Mouse (Mus musculus) lung, embryonic 16.5 days (tissue): ENCODE results near the gene Lgr4. TPM values are rescaled to one million over a fixed set of nuclear protein-coding genes. Genes with fewer than 3 reads are reported as not detected.

Experiments
- ATAC-seq: fragments of 200-750 bp; cut with Nextera tagmentation; 2 replicates; pipeline ENCODE4 v1.8.0; 2017; ENCODE audit warnings: low read depth, mild to moderate bottlenecking, moderate library complexity
- H3K27ac ChIP-seq: fragments of 300-500 bp; sonication (generic); 2 replicates; pipeline ENCODE4 v1.5.1; 2014; ENCODE audit warnings: mild to moderate bottlenecking, control low read depth, low read length
- H3K27me3 ChIP-seq: fragments of 300-500 bp; sonication (generic); 2 replicates; pipeline ENCODE4 v1.6.1; 2014; ENCODE audit warnings: low read depth, low read length, mixed read lengths; ENCODE audit not compliant: control insufficient read depth, insufficient read depth
- H3K36me3 ChIP-seq: fragments of 300-500 bp; sonication (generic); 2 replicates; pipeline ENCODE4 v1.6.1; 2014; ENCODE audit warnings: low read length; ENCODE audit not compliant: control insufficient read depth, insufficient read depth
- H3K4me1 ChIP-seq: fragments of 300-500 bp; sonication (generic); replicated peaks from 2 replicates; pipeline ENCODE4 v1.6.1; 2014; ENCODE audit warnings: low read length, mixed read lengths; ENCODE audit not compliant: control insufficient read depth, insufficient read depth
- H3K4me2 ChIP-seq: fragments of 300-500 bp; sonication (generic); 2 replicates; pipeline ENCODE4 v1.6.1; 2014; ENCODE audit warnings: low read depth, low read length, control low read depth
- H3K4me3 ChIP-seq: fragments of 300-500 bp; sonication (generic); 2 replicates; pipeline ENCODE4 v1.5.1; 2014; ENCODE audit warnings: mild to moderate bottlenecking, low read length, control low read depth
- H3K9ac ChIP-seq: fragments of 300-500 bp; sonication (generic); 2 replicates; pipeline ENCODE4 v1.6.1; 2014; ENCODE audit warnings: low read length, control low read depth
- H3K9me3 ChIP-seq: fragments of 300-500 bp; sonication (generic); 2 replicates; pipeline ENCODE4 v1.6.1; 2016; ENCODE audit warnings: low read length; ENCODE audit not compliant: control insufficient read depth
- WGBS: fragments of 180-500 bp; shearing (Covaris S2); extraction: QIAGEN DNeasy Blood & Tissue Kit; methylation state at CpG from one replicate; pipeline ENCODE4 v1.1.7; 2014; 5-methylcytosine and 5-hydroxymethylcytosine counted together
- polyA plus RNA-seq: library from polyadenylated mRNA; unstranded; fragments of >200 nt; fragmentation: Nextera tagmentation; extraction: Ambion mirVana; gene quantifications from 2 replicates; pipeline ENCODE4 v1.2.1, GENCODE M21; 2015

Lgr4 gene
- polyA plus RNA-seq, 1 experiment from 2014 or later: 2.0 TPM

DNA sequence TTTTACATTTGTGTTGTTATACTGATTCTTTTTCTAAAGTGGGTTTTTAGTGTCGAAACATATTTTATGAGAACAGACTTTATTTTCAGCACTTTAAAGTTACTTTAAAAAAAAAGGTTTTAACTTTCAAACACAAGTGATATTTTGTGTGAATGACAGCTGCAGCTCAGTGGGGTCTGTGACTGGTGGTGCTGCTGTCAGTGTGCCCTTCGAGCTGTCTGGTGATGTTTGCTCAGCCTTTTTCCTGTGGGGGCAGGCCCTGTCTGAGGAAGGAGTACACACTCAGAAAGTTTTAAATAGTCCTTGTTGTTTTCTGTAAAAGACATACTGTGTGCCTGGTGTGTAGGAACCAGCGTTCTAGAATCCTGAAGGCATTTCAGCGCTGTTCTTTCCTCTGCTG is 119.2 kb downstream of the Lgr4 start:
- H3K9ac ChIP-seq: no peak overlapping the region
- H3K4me1 ChIP-seq: peaks cover 5% of the 10 kb centered on the region; the same call in 1 of the 2 replicates
- H3K27me3 ChIP-seq: no peaks in the 10 kb centered on the region
- H3K27ac ChIP-seq: no peak overlapping the region
- H3K36me3 ChIP-seq: no peaks in the 10 kb centered on the region; the same call in 1 of the 2 replicates
- H3K4me2 ChIP-seq: no peak overlapping the region
- no peak for ATAC-seq
- WGBS: 43% methylated on average over 4 of the region's 4 CpGs
- H3K4me3 ChIP-seq: no peak overlapping the region
- H3K9me3 ChIP-seq: no peaks in the 10 kb centered on the region

DNA sequence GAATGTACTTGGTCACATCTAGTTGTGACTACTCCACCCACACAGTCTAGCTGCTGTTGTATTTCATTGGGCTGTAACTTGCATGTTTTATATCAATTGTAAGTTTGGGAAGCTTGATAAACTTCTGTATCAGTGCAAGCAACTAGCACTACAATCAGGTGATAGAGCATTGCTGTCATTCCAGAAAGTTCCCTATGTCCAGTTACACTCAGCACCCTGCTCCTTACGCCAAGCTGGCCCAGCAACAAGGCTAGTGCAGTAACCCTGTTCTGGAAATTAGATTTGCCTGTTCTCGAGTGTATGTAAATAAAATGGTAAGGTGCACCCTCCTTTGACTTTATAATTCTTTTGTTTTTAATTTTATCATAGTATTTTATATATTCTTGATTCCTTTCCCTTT is 119.8 kb downstream of the Lgr4 start:
- Histone ChIP-seq H3K36me3 (no peaks in the 10 kb centered on the region; the same call in 1 of the 2 replicates), H3K9ac (no peak overlapping the region), H3K27ac (no peak overlapping the region), H3K9me3 (no peaks in the 10 kb centered on the region), H3K27me3 (no peaks in the 10 kb centered on the region), H3K4me2 (no peak overlapping the region), H3K4me3 (no peak overlapping the region), H3K4me1 (peaks cover 5% of the 10 kb centered on the region; the same call in 1 of the 2 replicates)
- WGBS: 67% methylated on average over 2 of the region's 2 CpGs
- ATAC-seq: no peak

DNA sequence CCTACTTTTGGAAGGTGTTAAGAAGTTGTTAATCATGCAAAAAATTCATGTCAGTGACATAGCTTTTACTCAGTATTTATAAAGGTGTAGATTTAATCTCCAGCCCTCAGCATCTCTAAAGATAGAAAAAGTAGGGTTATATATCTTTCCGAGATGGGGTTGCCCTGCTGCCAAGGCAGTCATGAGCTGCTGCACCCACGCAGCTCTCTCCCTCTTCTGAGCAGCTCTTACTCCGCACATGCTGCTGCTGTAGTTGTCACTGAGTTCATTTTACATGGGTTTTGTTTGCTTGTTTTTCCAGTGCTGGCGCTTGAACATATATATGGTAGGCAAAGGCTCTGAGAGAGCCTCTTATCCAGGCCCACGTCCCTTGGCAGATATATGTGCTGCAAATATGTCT is 120.9 kb downstream of the Lgr4 start:
- Histone ChIP-seq H3K4me2 (no peak overlapping the region), H3K9ac (no peak overlapping the region), H3K4me3 (no peak overlapping the region), H3K27me3 (no peaks in the 10 kb centered on the region), H3K9me3 (no peaks in the 10 kb centered on the region), H3K4me1 (peaks cover 5% of the 10 kb centered on the region; the same call in 1 of the 2 replicates), H3K27ac (no peak overlapping the region), H3K36me3 (no peaks in the 10 kb centered on the region; the same call in 1 of the 2 replicates)
- WGBS: 79% methylated on average over 5 of the region's 5 CpGs
- ATAC-seq: no peak

DNA sequence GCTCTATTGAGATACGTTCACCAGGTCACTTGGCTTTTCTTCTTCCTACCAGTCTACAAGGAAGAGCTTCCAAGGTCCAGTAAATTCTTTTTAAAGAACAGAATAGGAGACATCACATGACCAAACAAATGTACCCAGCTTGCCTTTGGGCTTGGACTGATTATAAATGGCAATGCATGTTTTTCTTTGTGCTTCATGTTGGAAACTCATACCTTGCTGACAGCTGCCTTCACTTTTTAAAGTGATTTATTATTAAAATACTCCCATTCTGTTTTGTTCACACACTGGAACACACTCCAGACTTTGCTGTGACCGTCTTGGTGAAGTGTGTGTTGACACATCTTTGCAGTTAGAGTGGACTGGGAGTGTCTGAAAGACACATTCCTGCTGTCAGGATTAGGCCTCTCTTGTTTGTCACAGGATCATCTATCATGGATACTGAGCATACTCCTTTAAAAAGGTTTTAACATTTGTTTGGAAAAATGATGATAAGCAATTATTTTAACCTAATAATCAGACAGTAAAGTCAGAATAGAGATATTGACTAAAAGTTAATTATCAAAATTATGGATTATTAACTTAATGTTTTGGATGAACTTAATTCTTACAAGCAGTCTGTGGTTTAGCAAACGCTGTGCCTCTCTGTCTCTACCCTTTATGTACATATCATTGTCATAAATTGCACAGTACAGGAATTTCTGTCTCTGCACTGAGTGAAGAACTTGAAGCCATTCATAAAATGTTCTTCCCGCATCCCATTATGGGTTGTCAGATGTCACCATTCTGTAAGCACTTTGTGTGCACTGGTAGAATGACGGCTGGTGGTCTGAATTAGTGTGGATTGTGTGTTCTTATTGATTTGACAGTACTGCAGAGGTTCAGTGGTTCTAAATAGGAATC is 125.7 kb downstream of the Lgr4 start:
- Histone ChIP-seq H3K4me1 (no peaks in the 10 kb centered on the region; the same call in 1 of the 2 replicates), H3K9ac (no peak overlapping the region), H3K36me3 (no peaks in the 10 kb centered on the region), H3K27ac (no peak overlapping the region), H3K4me2 (no peak overlapping the region), H3K27me3 (no peaks in the 10 kb centered on the region), H3K9me3 (no peaks in the 10 kb centered on the region), H3K4me3 (no peak overlapping the region)
- ATAC-seq: no peak
- 45% methylated on average over 5 of the region's 5 CpGs for whole genome bisulfite sequencing

DNA sequence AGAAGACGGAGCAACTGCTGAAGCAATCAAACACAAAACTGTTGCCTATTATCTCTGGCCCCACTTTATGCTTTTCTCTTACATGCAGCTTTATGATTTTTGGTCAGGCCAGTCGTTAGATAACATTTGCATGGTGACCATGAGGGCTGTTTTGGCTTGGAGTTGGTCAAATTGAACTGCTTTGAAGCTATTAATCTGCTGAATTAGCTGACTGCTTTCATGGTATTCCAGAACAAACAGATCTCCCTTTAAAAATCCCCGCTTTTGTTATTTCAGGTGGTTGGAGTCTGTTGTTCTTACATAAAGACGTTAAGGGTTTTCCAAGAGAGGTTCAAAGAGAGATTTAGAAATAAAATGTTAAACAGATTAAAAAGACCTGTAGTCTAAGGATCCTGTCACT is 141.0 kb downstream of the Lgr4 start:
- Histone ChIP-seq H3K4me3 (no peak overlapping the region), H3K4me2 (no peak overlapping the region), H3K27me3 (no peaks in the 10 kb centered on the region), H3K9me3 (no peaks in the 10 kb centered on the region), H3K27ac (no peak overlapping the region), H3K4me1 (no peaks in the 10 kb centered on the region), H3K9ac (no peak overlapping the region), H3K36me3 (no peaks in the 10 kb centered on the region)
- WGBS: 56% methylated on average over 4 of the region's 4 CpGs
- ATAC-seq: no peak

DNA sequence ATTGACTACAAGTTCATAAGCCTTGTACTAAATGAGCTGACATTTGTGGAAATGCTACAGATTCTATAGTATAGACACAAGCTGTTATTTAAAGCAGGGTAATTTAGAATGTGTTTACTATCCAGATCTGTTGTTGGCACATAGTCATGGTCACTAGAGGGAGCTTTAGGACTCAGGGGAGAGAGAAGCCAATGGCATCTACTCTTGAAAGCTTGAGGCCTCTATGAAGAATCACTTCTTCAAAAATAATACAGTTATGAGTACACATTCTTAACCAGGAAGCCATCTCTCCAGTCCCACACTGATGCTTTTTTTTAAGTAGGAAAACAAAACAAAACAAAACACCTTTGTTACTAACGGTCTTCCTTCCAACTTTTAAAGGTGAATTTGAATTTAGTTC is 145.7 kb downstream of the Lgr4 start:
- no peak overlapping the region for H3K9ac ChIP-seq
- WGBS: 72% methylated on average over 1 of the region's 1 CpGs

More for the DNA sequence above, 145.7 kb downstream of the Lgr4 start:
- no peak overlapping the region for H3K4me2 ChIP-seq
- no peaks in the 10 kb centered on the region for H3K27me3 ChIP-seq
- no peak overlapping the region for H3K27ac ChIP-seq
- H3K4me3 ChIP-seq: no peak overlapping the region
- H3K36me3 ChIP-seq: no peaks in the 10 kb centered on the region
- H3K4me1 ChIP-seq: no peaks in the 10 kb centered on the region
- H3K9me3 ChIP-seq: no peaks in the 10 kb centered on the region
- ATAC-seq: no peak

Other genes starting within 250 kb of the Lgr4 start
- gene Bdnf, start 242.9 kb upstream of the Lgr4 start, polyA plus RNA-seq: 0.58 and 0.79 TPM in 2 replicates
- 65.0 TPM in 2 replicates for gene Lin7c, start 26.8 kb upstream of the Lgr4 start, polyA plus RNA-seq
- 33.5 and 38.7 TPM in 2 replicates for gene Ccdc34, start 100.2 kb downstream of the Lgr4 start, polyA plus RNA-seq